Comparison of ENCODE assay signal across 31 mouse cellular contexts in the genomic region with DNA sequence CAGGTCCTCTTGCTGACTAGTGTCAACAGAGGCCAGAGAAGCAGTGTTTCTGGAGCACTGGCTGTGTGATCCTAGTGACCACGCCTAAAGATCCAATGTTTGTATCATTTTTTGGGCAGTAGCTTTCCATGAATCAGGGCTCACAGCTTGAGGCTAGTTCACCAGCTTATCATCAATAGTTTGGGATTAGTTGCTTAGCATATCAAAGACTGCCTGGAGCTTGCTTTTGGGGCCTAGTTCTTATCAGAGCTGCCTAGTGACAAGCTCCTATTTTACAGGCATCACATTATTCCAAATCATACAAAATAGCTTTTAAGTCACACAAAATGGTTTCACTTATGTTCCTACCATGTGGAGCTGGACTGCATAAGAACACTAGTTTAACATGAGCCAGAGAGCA.
A peak's percentile ranks its signal among the peaks of the same experiment; 100 is the strongest.
DNase-seq lines count a peak whose midpoint lies in the region; ATAC-seq and TF ChIP-seq lines count a peak whose summit lies in the region.
"Had no signal": no experiment of that assay in that cellular context is flagged by ENCODE, and none has a peak within 500 bp of the region (broad histone marks: within the 10 kb centered on the region; RNA-seq: fewer than 3 reads in every experiment).

No protein-coding gene starts in this region.

- no peak for TF ChIP-seq CTCF in brain, embryonic 14.5 days (IDR thresholded peaks at IDR 0.05; ENCODE audit: borderline replicate concordance, extremely low read depth, insufficient read depth, insufficient read length)

- no peak overlapping the region for H3K27ac ChIP-seq in midbrain, embryonic 12.5 days (replicated peaks)
- no peak overlapping the region for H3K27ac ChIP-seq in midbrain, embryonic 16.5 days (ENCODE audit: low read length)
- H3K27ac ChIP-seq: embryonic facial prominence, embryonic 10.5 days; embryonic facial prominence, embryonic 13.5 days; gastrocnemius, adult 2 months; heart, adult 2 months; heart, embryonic 10.5 days; heart, embryonic 13.5 days; hindbrain, embryonic 12.5 days; hindbrain, embryonic 15.5 days had no signal

- WGBS in midbrain, embryonic 12.5 days: 14% methylated on average over 1 of the region's 1 CpGs
- WGBS in midbrain, embryonic 16.5 days: 13% methylated on average over 1 of the region's 1 CpGs

- peaks cover 8% of the 10 kb centered on the region; the same call in 1 of the 2 replicates for H3K4me1 ChIP-seq in midbrain, embryonic 12.5 days
- peaks cover 3% of the 10 kb centered on the region; the same call in 1 of the 2 replicates for H3K4me1 ChIP-seq in midbrain, embryonic 16.5 days (ENCODE audit: control insufficient read depth, insufficient read depth, low read length)
- H3K4me1 ChIP-seq: embryonic facial prominence, embryonic 10.5 days; embryonic facial prominence, embryonic 13.5 days; hindbrain, embryonic 12.5 days; hindbrain, embryonic 15.5 days had no signal

- no peak overlapping the region for H3K4me3 ChIP-seq in midbrain, embryonic 12.5 days
- H3K4me3 ChIP-seq in midbrain, embryonic 16.5 days (ENCODE audit: low read depth, low read length): no peak overlapping the region
- H3K4me3 ChIP-seq: embryonic facial prominence, embryonic 10.5 days; embryonic facial prominence, embryonic 13.5 days; erythroblast, embryonic 14.5 days; gastrocnemius, adult 2 months; heart, adult 2 months; heart, embryonic 10.5 days; heart, embryonic 13.5 days; hindbrain, embryonic 12.5 days; hindbrain, embryonic 15.5 days had no signal

- no peaks in the 10 kb centered on the region for H3K9me3 ChIP-seq in midbrain, embryonic 12.5 days
- no peaks in the 10 kb centered on the region for H3K9me3 ChIP-seq in midbrain, embryonic 16.5 days (replicated peaks; ENCODE audit: control insufficient read depth, low read length, poor library complexity, severe bottlenecking)
- H3K9me3 ChIP-seq: embryonic facial prominence, embryonic 10.5 days; embryonic facial prominence, embryonic 13.5 days; G1E; heart, embryonic 10.5 days; heart, embryonic 13.5 days; hindbrain, embryonic 12.5 days; hindbrain, embryonic 15.5 days had no signal

- H3K9ac ChIP-seq in midbrain, embryonic 12.5 days (replicated peaks): no peak overlapping the region
- no peak overlapping the region for H3K9ac ChIP-seq in midbrain, embryonic 16.5 days (ENCODE audit: low read depth, low read length)
- H3K9ac ChIP-seq: embryonic facial prominence, embryonic 13.5 days; forebrain, postnatal 0 days; heart, embryonic 13.5 days; hindbrain, embryonic 12.5 days; hindbrain, embryonic 15.5 days had no signal

- H3K36me3 ChIP-seq in midbrain, embryonic 12.5 days: no peaks in the 10 kb centered on the region
- no peaks in the 10 kb centered on the region for H3K36me3 ChIP-seq in midbrain, embryonic 16.5 days (ENCODE audit: control insufficient read depth, insufficient read depth, low read length)
- H3K36me3 ChIP-seq: embryonic facial prominence, embryonic 10.5 days; embryonic facial prominence, embryonic 13.5 days; G1E; hindbrain, embryonic 12.5 days; hindbrain, embryonic 15.5 days had no signal

- H3K27me3 ChIP-seq in midbrain, embryonic 12.5 days: no peaks in the 10 kb centered on the region
- H3K27me3 ChIP-seq in midbrain, embryonic 16.5 days (ENCODE audit: control insufficient read depth, insufficient read depth, low read depth, low read length): no peaks in the 10 kb centered on the region
- H3K27me3 ChIP-seq: CH12.LX; embryonic facial prominence, embryonic 13.5 days; heart, embryonic 13.5 days; hindbrain, embryonic 12.5 days; hindbrain, embryonic 15.5 days; Patski had no signal

- H3K4me2 ChIP-seq in midbrain, embryonic 12.5 days (replicated peaks): no peak overlapping the region
- H3K4me2 ChIP-seq in midbrain, embryonic 16.5 days (ENCODE audit: low read length): no peak overlapping the region
- H3K4me2 ChIP-seq: embryonic facial prominence, embryonic 13.5 days; heart, embryonic 13.5 days; hindbrain, embryonic 12.5 days; hindbrain, embryonic 15.5 days had no signal

- no peak for TF ChIP-seq POLR2A in brain, embryonic 14.5 days (IDR thresholded peaks at IDR 0.05; ENCODE audit: borderline replicate concordance, extremely low read depth, insufficient read depth, insufficient read length, poor library complexity, severe bottlenecking)

- DNase-seq in heart, adult 11 months: peak; percentile 33
- DNase-seq in heart, postnatal 4 days: no peak
- peak; percentile 35 for DNase-seq in brain, embryonic 14.5 days (ENCODE audit: low read depth)
- no peak for DNase-seq in ovary, postnatal 36 days (ENCODE audit: low spot score)
- DNase-seq in lung, adult 18-20 months: no peak
- DNase-seq: adrenal gland, adult 2 months; adrenal gland, postnatal 14 days; B cell, adult 2 months; cerebellum, adult 11-12 months; cerebellum, adult 8-10 months; cerebellum, postnatal 10 days; cerebellum, postnatal 36 days; embryo, embryonic 11 days; forebrain, postnatal 0 days; gastrocnemius, adult 2 months; gastrocnemius, postnatal 25 days; heart, adult 2 months; heart, postnatal 14 days had no signal

- ATAC-seq in midbrain, embryonic 12.5 days (ENCODE audit: low FRiP score, low read depth): peak; percentile 34; the same call in 1 of the 2 replicates
- no peak for ATAC-seq in midbrain, embryonic 16.5 days
- ATAC-seq: forebrain, embryonic 14.5 days; forebrain, postnatal 0 days; Patski had no signal

Comparison
In these comparisons a context has a peak if more than half of its experiments do, and no peak if none do; other contexts are left out.
1. DNase-seq: peak in heart, adult 11 months (single experiment) and brain, embryonic 14.5 days (single experiment); none in heart, postnatal 4 days (single experiment), ovary, postnatal 36 days (single experiment) and lung, adult 18-20 months (0 of 2).